Mouse (Mus musculus) cortical plate, adult 2 months (tissue): ENCODE results near the gene Mbtps1.

Experiments
- CTCF ChIP-seq: fragments of 200-500 bp; IDR thresholded peaks from 2 replicates; pipeline ENCODE4 v1.5.1; 2011; ENCODE audit warnings: mild to moderate bottlenecking, control low read depth, low read length; ENCODE audit not compliant: insufficient read depth; ENCODE audit errors: extremely low read depth
- POLR2A ChIP-seq: fragments of 200-500 bp; IDR thresholded peaks from 2 replicates; pipeline ENCODE4 v1.6.1; 2011; ENCODE audit warnings: mild to moderate bottlenecking, low read length, control low read depth; ENCODE audit not compliant: insufficient read depth; ENCODE audit errors: extremely low read depth

GRCm38 (mm10) chr8:119557132-119557531 lies 1.4 kb downstream of the Mbtps1 start:
- TF ChIP-seq CTCF (no peak), POLR2A (no peak)
